Mouse (Mus musculus) kidney, embryonic 15.5 days (tissue): Measurements from ENCODE around the gene Prdm15. TPM values are rescaled to one million over a fixed set of nuclear protein-coding genes. Genes with fewer than 3 reads are reported as not detected.

ENCODE experiments used
- ATAC-seq: fragments of 200-750 bp; cut with Nextera tagmentation; replicated peaks from 2 replicates; pipeline ENCODE4 v1.8.0; 2017; ENCODE audit warnings: moderate TSS enrichment; ENCODE audit not compliant: low FRiP score
- H3K27ac ChIP-seq: fragments of 300-500 bp; sonication (generic); 2 replicates; pipeline ENCODE4 v1.5.1; 2015; ENCODE audit warnings: mild to moderate bottlenecking, inconsistent platforms
- H3K27me3 ChIP-seq: fragments of 300-500 bp; sonication (generic); 2 replicates; pipeline ENCODE4 v1.6.1; 2015; ENCODE audit warnings: inconsistent platforms
- H3K36me3 ChIP-seq: fragments of 300-500 bp; sonication (generic); 2 replicates; pipeline ENCODE4 v1.6.1; 2015; ENCODE audit warnings: inconsistent platforms
- H3K4me1 ChIP-seq: fragments of 300-500 bp; sonication (generic); 2 replicates; pipeline ENCODE4 v1.6.1; 2015; ENCODE audit warnings: inconsistent platforms
- H3K4me2 ChIP-seq: fragments of 300-500 bp; sonication (generic); 2 replicates; pipeline ENCODE4 v1.6.1; 2015; ENCODE audit warnings: moderate library complexity, mild to moderate bottlenecking, inconsistent platforms
- H3K4me3 ChIP-seq: fragments of 300-500 bp; sonication (generic); replicated peaks from 2 replicates; pipeline ENCODE4 v1.5.1; 2015; ENCODE audit warnings: mild to moderate bottlenecking, inconsistent platforms
- H3K9ac ChIP-seq: fragments of 300-500 bp; sonication (generic); 2 replicates; pipeline ENCODE4 v1.6.1; 2015; ENCODE audit warnings: mild to moderate bottlenecking, inconsistent platforms
- H3K9me3 ChIP-seq: fragments of 300-500 bp; sonication (generic); replicated peaks from 2 replicates; pipeline ENCODE4 v1.6.1; 2016; ENCODE audit warnings: inconsistent platforms
- WGBS: fragments of 180-500 bp; shearing (Covaris S2); methylation state at CpG from one replicate; pipeline ENCODE4 v1.1.7; 2015; ENCODE audit warnings: mixed read lengths; 5-methylcytosine and 5-hydroxymethylcytosine counted together
- polyA plus RNA-seq: library from polyadenylated mRNA; unstranded; fragments of >200 nt; fragmentation: Nextera tagmentation; extraction: Ambion mirVana; gene quantifications from 2 replicates; pipeline ENCODE4 v1.2.1, GENCODE M21; 2015

Prdm15 gene
- 9.7 and 11.6 TPM in 2 replicates for polyA plus RNA-seq

- peak within 1 kb of the TSS; percentile 76 for H3K4me2 ChIP-seq
- no peaks in the 10 kb centered on the region for H3K9me3 ChIP-seq
- no peaks in the 10 kb centered on the region for H3K27me3 ChIP-seq
- peak; percentile 93 for ATAC-seq
- peak within 1 kb of the TSS; percentile 88 for H3K4me3 ChIP-seq
- peaks cover 22% of the 10 kb centered on the region for H3K4me1 ChIP-seq
- peak within 1 kb of the TSS; percentile 99 for H3K27ac ChIP-seq
- WGBS, result under 1% methylated on average over 30 of the region's 31 CpGs
- peak within 1 kb of the TSS; percentile 100 for H3K9ac ChIP-seq
- peaks cover 10% of the 10 kb centered on the region; the same call in 1 of the 2 replicates for H3K36me3 ChIP-seq
These were observed at the start of gene Prdm15 for GRCm38 (mm10) chr16:97851741-97852319. Gene Prdm15, minus strand, starts transcription at chr16:97851850.

GRCm38 (mm10) chr16:97897346-97898024 is 45.8 kb upstream of the Prdm15 start:
- Histone ChIP-seq H3K27me3 (no peaks in the 10 kb centered on the region), H3K4me3 (no peak overlapping the region), H3K9me3 (no peaks in the 10 kb centered on the region), H3K4me2 (no peak overlapping the region), H3K9ac (no peak overlapping the region), H3K4me1 (0 out of 2 replicates have a peak, but pooled peaks cover 3% of the 10 kb centered on the region), H3K36me3 (no peaks in the 10 kb centered on the region), H3K27ac (no peak overlapping the region)
- ATAC-seq, result no peak
- 61% methylated on average over 5 of the region's 5 CpGs for WGBS

GRCm38 (mm10) chr16:97887762-97888161 is 36.1 kb upstream of the Prdm15 start:
- peaks cover 31% of the 10 kb centered on the region for H3K36me3 ChIP-seq
- no peak overlapping the region for H3K4me2 ChIP-seq
- no peaks in the 10 kb centered on the region for H3K9me3 ChIP-seq
- H3K4me3 ChIP-seq, result no peak overlapping the region
- no peaks in the 10 kb centered on the region for H3K27me3 ChIP-seq
- no peaks in the 10 kb centered on the region for H3K4me1 ChIP-seq
- no peak for ATAC-seq
- H3K9ac ChIP-seq, result no peak overlapping the region
- H3K27ac ChIP-seq, result no peak overlapping the region

GRCm38 (mm10) chr16:97883696-97884095 is 32.0 kb upstream of the Prdm15 start:
- Histone ChIP-seq H3K4me1 (no peaks in the 10 kb centered on the region), H3K9me3 (no peaks in the 10 kb centered on the region), H3K36me3 (peaks cover 47% of the 10 kb centered on the region), H3K27ac (no peak overlapping the region), H3K4me3 (no peak overlapping the region), H3K4me2 (no peak overlapping the region), H3K27me3 (no peaks in the 10 kb centered on the region), H3K9ac (no peak overlapping the region)
- 96% methylated on average over 1 of the region's 1 CpGs for WGBS
- ATAC-seq, result no peak

GRCm38 (mm10) chr16:97882891-97883290 is 31.2 kb upstream of the Prdm15 start:
- no peaks in the 10 kb centered on the region for H3K27me3 ChIP-seq
- H3K9me3 ChIP-seq, result no peaks in the 10 kb centered on the region
- no peak for ATAC-seq
- H3K4me2 ChIP-seq, result no peak overlapping the region
- peaks cover 48% of the 10 kb centered on the region for H3K36me3 ChIP-seq
- H3K4me3 ChIP-seq, result no peak overlapping the region
- H3K27ac ChIP-seq, result no peak overlapping the region
- H3K4me1 ChIP-seq, result no peaks in the 10 kb centered on the region
- H3K9ac ChIP-seq, result no peak overlapping the region

- Histone ChIP-seq H3K27me3 (no peaks in the 10 kb centered on the region), H3K4me2 (no peak overlapping the region), H3K4me1 (no peaks in the 10 kb centered on the region), H3K4me3 (no peak overlapping the region), H3K27ac (no peak overlapping the region), H3K9ac (no peak overlapping the region), H3K36me3 (peaks cover 72% of the 10 kb centered on the region), H3K9me3 (no peaks in the 10 kb centered on the region)
- WGBS, result 76% methylated on average over 1 of the region's 1 CpGs
- no peak for ATAC-seq
These were observed 27.5 kb upstream of the Prdm15 start for GRCm38 (mm10) chr16:97879134-97879533.

- Histone ChIP-seq H3K4me3 (no peak overlapping the region), H3K9ac (no peak overlapping the region), H3K4me1 (0 out of 2 replicates have a peak, but pooled peaks cover 4% of the 10 kb centered on the region), H3K4me2 (no peak overlapping the region), H3K36me3 (peaks cover 78% of the 10 kb centered on the region), H3K9me3 (no peaks in the 10 kb centered on the region), H3K27me3 (no peaks in the 10 kb centered on the region), H3K27ac (no peak overlapping the region)
- ATAC-seq, result no peak
- 92% methylated on average over 3 of the region's 3 CpGs for WGBS
These were observed 25.9 kb upstream of the Prdm15 start for GRCm38 (mm10) chr16:97877502-97877901.

GRCm38 (mm10) chr16:97875101-97875500 is 23.5 kb upstream of the Prdm15 start:
- ATAC-seq, result no peak
- no peak overlapping the region for H3K4me2 ChIP-seq
- peaks cover 67% of the 10 kb centered on the region for H3K36me3 ChIP-seq
- H3K4me3 ChIP-seq, result no peak overlapping the region
- WGBS, result 88% methylated on average over 4 of the region's 4 CpGs
- H3K9me3 ChIP-seq, result no peaks in the 10 kb centered on the region
- no peak overlapping the region for H3K9ac ChIP-seq
- no peak overlapping the region for H3K27ac ChIP-seq
- 0 out of 2 replicates have a peak, but pooled peaks cover 4% of the 10 kb centered on the region for H3K4me1 ChIP-seq
- no peaks in the 10 kb centered on the region for H3K27me3 ChIP-seq

- Histone ChIP-seq H3K4me3 (no peak overlapping the region), H3K9me3 (no peaks in the 10 kb centered on the region)
- ATAC-seq, result no peak
These were observed 22.7 kb upstream of the Prdm15 start for GRCm38 (mm10) chr16:97874376-97874775.

GRCm38 (mm10) chr16:97872657-97873056 is 21.0 kb upstream of the Prdm15 start:
- peak; percentile 78; the same call in 1 of the 2 replicates for ATAC-seq
- Histone ChIP-seq H3K4me1 (0 out of 2 replicates have a peak, but pooled peaks cover 4% of the 10 kb centered on the region), H3K9me3 (no peaks in the 10 kb centered on the region), H3K27me3 (no peaks in the 10 kb centered on the region), H3K36me3 (peaks cover 67% of the 10 kb centered on the region), H3K4me3 (no peak overlapping the region), H3K9ac (no peak overlapping the region), H3K4me2 (no peak overlapping the region), H3K27ac (no peak overlapping the region)
- WGBS, result 72% methylated on average over 5 of the region's 5 CpGs

More at GRCm38 (mm10) chr16:97874376-97874775, 22.7 kb upstream of the Prdm15 start:
- H3K36me3 ChIP-seq, result peaks cover 60% of the 10 kb centered on the region
- no peaks in the 10 kb centered on the region for H3K27me3 ChIP-seq
- H3K27ac ChIP-seq, result no peak overlapping the region
- no peak overlapping the region for H3K4me2 ChIP-seq
- H3K4me1 ChIP-seq, result 0 out of 2 replicates have a peak, but pooled peaks cover 4% of the 10 kb centered on the region
- 38% methylated on average over 1 of the region's 1 CpGs for WGBS
- no peak overlapping the region for H3K9ac ChIP-seq

- 0 out of 2 replicates have a peak, but pooled peaks cover 4% of the 10 kb centered on the region for H3K4me1 ChIP-seq
- H3K9me3 ChIP-seq, result no peaks in the 10 kb centered on the region
- peaks cover 58% of the 10 kb centered on the region for H3K36me3 ChIP-seq
- no peak overlapping the region for H3K9ac ChIP-seq
- ATAC-seq, result no peak
- WGBS, result 80% methylated on average over 6 of the region's 6 CpGs
- H3K27ac ChIP-seq, result no peak overlapping the region
- H3K4me3 ChIP-seq, result no peak overlapping the region
- no peaks in the 10 kb centered on the region for H3K27me3 ChIP-seq
- no peak overlapping the region for H3K4me2 ChIP-seq
These were observed 17.8 kb upstream of the Prdm15 start for GRCm38 (mm10) chr16:97869193-97870102.
